Mouse (Mus musculus) frontal cortex, adult 2 months (tissue): Measurements from ENCODE around the gene Matn1. TPM values are rescaled to one million over a fixed set of nuclear protein-coding genes. Genes with fewer than 3 reads are reported as not detected.

Source experiments
- DNase-seq, 2 experiments: peaks; one replicate each; pipeline ENCODE4 v3.0.0; 2022; ENCODE audit warnings: low spot score in 1 of 2; ENCODE audit errors: extremely low spot score in 1 of 2
- polyA plus RNA-seq: library from polyadenylated mRNA; depleted of rRNA; stranded (reverse); fragments of >200 nt; gene quantifications from 2 replicates; pipeline ENCODE4 v1.2.3, GENCODE M21; 2012

Gene Matn1
- polyA plus RNA-seq, 1 experiment, result 0.82 TPM

- DNase-seq, result no peak
These were observed 27.5 kb upstream of the Matn1 start for GRCm38 (mm10) chr4:130916639-130917038.

GRCm38 (mm10) chr4:130917564-130917963 is 26.6 kb upstream of the Matn1 start:
- DNase-seq, result no peak

GRCm38 (mm10) chr4:130918805-130919749 is 25.1 kb upstream of the Matn1 start:
- no peak for DNase-seq

- no peak for DNase-seq
These were observed 24.3 kb upstream of the Matn1 start for GRCm38 (mm10) chr4:130919750-130920356.

GRCm38 (mm10) chr4:130920951-130921693 is 23.1 kb upstream of the Matn1 start:
- DNase-seq, result no peak

- no peak for DNase-seq
These were observed 22.2 kb upstream of the Matn1 start for GRCm38 (mm10) chr4:130921986-130922385.

- DNase-seq, result no peak
These were observed 17.9 kb upstream of the Matn1 start for GRCm38 (mm10) chr4:130926274-130926673.

GRCm38 (mm10) chr4:130927821-130928220 is 16.4 kb upstream of the Matn1 start:
- DNase-seq, result peak in 1 of 2 experiments; percentile 51

- DNase-seq, result no peak
These were observed 1.5 kb upstream of the Matn1 start for GRCm38 (mm10) chr4:130942644-130943043.

- no peak for DNase-seq
These were observed 594 bp downstream of the Matn1 start for GRCm38 (mm10) chr4:130944779-130945178.

GRCm38 (mm10) chr4:130947094-130947647 is 3.0 kb downstream of the Matn1 start:
- DNase-seq, result peak in 1 of 2 experiments; percentile 47

- no peak for DNase-seq
These were observed 5.7 kb downstream of the Matn1 start for GRCm38 (mm10) chr4:130949821-130950384.

GRCm38 (mm10) chr4:130952531-130952930 is 8.3 kb downstream of the Matn1 start:
- peak in 1 of 2 experiments; percentile 70 for DNase-seq

- no peak for DNase-seq
These were observed 13.0 kb downstream of the Matn1 start for GRCm38 (mm10) chr4:130957156-130957555.

GRCm38 (mm10) chr4:130958812-130959211 is 14.6 kb downstream of the Matn1 start:
- DNase-seq, result no peak

- DNase-seq, result no peak
These were observed 15.5 kb downstream of the Matn1 start for GRCm38 (mm10) chr4:130959678-130960077.

GRCm38 (mm10) chr4:130960118-130960734 is 16.0 kb downstream of the Matn1 start:
- peak; percentile 47 to 94 for DNase-seq

GRCm38 (mm10) chr4:130971278-130971677 is 27.1 kb downstream of the Matn1 start:
- DNase-seq, result no peak

GRCm38 (mm10) chr4:130972421-130972829 is 28.2 kb downstream of the Matn1 start:
- DNase-seq, result no peak
